In the genomic region with DNA sequence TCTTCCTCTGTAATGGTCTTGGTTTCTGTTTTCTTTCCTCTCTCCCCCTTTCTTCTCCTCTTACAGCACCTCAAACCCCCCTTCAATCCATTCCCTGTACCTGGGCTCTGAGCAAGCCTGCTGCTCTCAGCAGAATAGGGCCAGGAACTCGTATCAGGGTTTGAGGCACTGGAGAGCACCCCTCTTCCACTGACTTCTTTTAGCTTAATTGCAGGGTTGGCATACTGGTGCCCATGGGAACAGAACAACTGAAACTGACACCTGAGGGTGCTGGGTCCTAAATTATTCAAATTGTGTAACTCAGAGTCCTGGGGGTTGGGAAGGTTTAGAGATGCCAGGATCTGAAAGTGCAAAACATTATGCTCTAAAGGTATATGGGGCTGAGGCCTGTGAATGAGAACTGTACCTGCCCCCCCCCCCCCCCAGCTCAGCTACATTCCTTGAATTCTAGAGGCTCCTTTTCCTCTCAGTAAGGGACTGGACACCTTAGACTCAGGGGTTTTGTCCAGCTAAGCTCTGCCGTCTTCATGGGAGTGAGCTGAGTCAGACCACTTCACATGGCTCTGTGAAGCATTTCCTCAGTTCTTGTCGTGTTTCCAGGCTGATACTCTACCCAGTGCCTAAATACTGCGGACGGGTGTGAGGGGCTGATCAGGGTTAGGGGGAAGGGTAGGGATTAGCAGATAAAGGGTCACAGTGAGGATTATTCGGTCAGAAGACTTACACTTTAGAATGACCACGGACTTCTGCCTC, we compare ENCODE assay signal across 24 mouse cellular contexts. TPM values are rescaled to one million over a fixed set of nuclear protein-coding genes. Genes with fewer than 3 reads are reported as not detected.
DNase-seq lines count a peak whose midpoint lies in the region; ATAC-seq and TF ChIP-seq lines count a peak whose summit lies in the region.
"Had no signal": no experiment of that assay in that cellular context is flagged by ENCODE, and none has a peak within 500 bp of the region (broad histone marks: within the 10 kb centered on the region; RNA-seq: fewer than 3 reads in every experiment).

TSS of gene Chrna10 (minus strand) at position 250 of the 753 bp plus-strand sequence.

- H3K4me1 ChIP-seq in embryonic facial prominence, embryonic 14.5 days (ENCODE audit: control insufficient read depth, insufficient read depth, low read length), result no peaks in the 10 kb centered on the region
- H3K4me1 ChIP-seq in embryonic facial prominence, embryonic 10.5 days, result no peaks in the 10 kb centered on the region
- H3K4me1 ChIP-seq in hindbrain, embryonic 14.5 days (replicated peaks; ENCODE audit: control insufficient read depth, insufficient read depth, low read length), result no peaks in the 10 kb centered on the region
- no peaks in the 10 kb centered on the region for H3K4me1 ChIP-seq in hindbrain, postnatal 0 days (ENCODE audit: insufficient read depth, low read length)
- H3K4me1 ChIP-seq in lung, postnatal 0 days (ENCODE audit: insufficient read depth, low read depth, low read length), result no peaks in the 10 kb centered on the region
- no peaks in the 10 kb centered on the region for H3K4me1 ChIP-seq in lung, adult 2 months (ENCODE audit: control insufficient read depth, insufficient read depth, low read length)
- H3K4me1 ChIP-seq: forebrain, embryonic 10.5 days; hindbrain, embryonic 12.5 days; limb, embryonic 12.5 days had no signal

- H3K36me3 ChIP-seq in embryonic facial prominence, embryonic 14.5 days (ENCODE audit: control insufficient read depth, insufficient read depth, low read length), result peaks cover 38% of the 10 kb centered on the region
- H3K36me3 ChIP-seq in embryonic facial prominence, embryonic 10.5 days (replicated peaks), result peaks cover 39% of the 10 kb centered on the region
- H3K36me3 ChIP-seq in hindbrain, embryonic 14.5 days (replicated peaks; ENCODE audit: control insufficient read depth, insufficient read depth), result peaks cover 37% of the 10 kb centered on the region
- peaks cover 20% of the 10 kb centered on the region for H3K36me3 ChIP-seq in hindbrain, postnatal 0 days (ENCODE audit: insufficient read depth, low read length)
- H3K36me3 ChIP-seq in lung, postnatal 0 days (ENCODE audit: insufficient read depth, low read length), result peaks cover 25% of the 10 kb centered on the region
- H3K36me3 ChIP-seq in myocyte (ENCODE audit: control insufficient read depth, insufficient read depth), result peaks cover 24% of the 10 kb centered on the region

- H3K27me3 ChIP-seq in embryonic facial prominence, embryonic 14.5 days (replicated peaks; ENCODE audit: control insufficient read depth, insufficient read depth, low read length), result no peaks in the 10 kb centered on the region
- H3K27me3 ChIP-seq in embryonic facial prominence, embryonic 10.5 days (replicated peaks; ENCODE audit: low read depth, poor library complexity, severe bottlenecking), result no peaks in the 10 kb centered on the region
- H3K27me3 ChIP-seq in hindbrain, embryonic 14.5 days (ENCODE audit: control insufficient read depth, insufficient read depth, low read length), result no peaks in the 10 kb centered on the region
- H3K27me3 ChIP-seq in hindbrain, postnatal 0 days (ENCODE audit: insufficient read depth, low read length), result no peaks in the 10 kb centered on the region
- H3K27me3 ChIP-seq in lung, postnatal 0 days (replicated peaks; ENCODE audit: insufficient read depth, low read length), result no peaks in the 10 kb centered on the region
- peaks cover 8% of the 10 kb centered on the region for H3K27me3 ChIP-seq in myocyte (ENCODE audit: control insufficient read depth, insufficient read depth, insufficient read length)
- H3K27me3 ChIP-seq: hindbrain, embryonic 12.5 days; limb, embryonic 12.5 days had no signal

- H3K9me3 ChIP-seq in embryonic facial prominence, embryonic 14.5 days (ENCODE audit: control insufficient read depth, low read length), result no peaks in the 10 kb centered on the region
- no peaks in the 10 kb centered on the region for H3K9me3 ChIP-seq in embryonic facial prominence, embryonic 10.5 days
- no peaks in the 10 kb centered on the region for H3K9me3 ChIP-seq in hindbrain, embryonic 14.5 days (ENCODE audit: control insufficient read depth, low read length)
- no peaks in the 10 kb centered on the region for H3K9me3 ChIP-seq in hindbrain, postnatal 0 days (ENCODE audit: low read length)
- no peaks in the 10 kb centered on the region for H3K9me3 ChIP-seq in lung, postnatal 0 days (ENCODE audit: low read length)
- H3K9me3 ChIP-seq: forebrain, embryonic 10.5 days; hindbrain, embryonic 12.5 days; limb, embryonic 12.5 days; liver, embryonic 12.5 days had no signal

- no peak within 1 kb of the TSS for H3K4me3 ChIP-seq in embryonic facial prominence, embryonic 14.5 days (ENCODE audit: low read depth, low read length)
- H3K4me3 ChIP-seq in embryonic facial prominence, embryonic 10.5 days, result no peak within 1 kb of the TSS
- H3K4me3 ChIP-seq in hindbrain, embryonic 14.5 days (replicated peaks; ENCODE audit: low read length), result no peak within 1 kb of the TSS
- no peak within 1 kb of the TSS for H3K4me3 ChIP-seq in hindbrain, postnatal 0 days (ENCODE audit: low read length)
- H3K4me3 ChIP-seq in lung, postnatal 0 days (ENCODE audit: low read depth, low read length), result no peak within 1 kb of the TSS
- no peak within 1 kb of the TSS for H3K4me3 ChIP-seq in lung, adult 2 months (replicated peaks; ENCODE audit: extremely low read depth, low read depth, low read length)
- no peak within 1 kb of the TSS for H3K4me3 ChIP-seq in myocyte
- H3K4me3 ChIP-seq: forebrain, embryonic 10.5 days; hindbrain, embryonic 12.5 days; limb, embryonic 12.5 days; liver, embryonic 12.5 days had no signal

- H3ac ChIP-seq in myocyte (ENCODE audit: control insufficient read depth, insufficient read length), result no peak within 1 kb of the TSS

- TF ChIP-seq CTCF in hindbrain, postnatal 0 days (IDR thresholded peaks at IDR 0.05; ENCODE audit: low read depth), result no peak
- no peak for TF ChIP-seq CTCF in lung, postnatal 0 days (IDR thresholded peaks at IDR 0.05)
- TF ChIP-seq CTCF in lung, adult 2 months (IDR thresholded peaks at IDR 0.05; ENCODE audit: insufficient read depth, low read length), result no peak

- DNase-seq in embryonic facial prominence, embryonic 14.5 days (ENCODE audit: low spot score), result no peak
- DNase-seq in embryonic facial prominence, embryonic 10.5 days (ENCODE audit: low spot score), result no peak
- no peak for DNase-seq in hindbrain, embryonic 14.5 days (ENCODE audit: low spot score)
- no peak for DNase-seq in hindbrain, postnatal 0 days (ENCODE audit: low spot score)
- DNase-seq in lung, postnatal 0 days (ENCODE audit: low spot score), result peak; percentile 52
- DNase-seq in lung, adult 2 months, result no peak
- no peak for DNase-seq in urinary bladder, postnatal 4 days (ENCODE audit: low spot score in 2 of 2)
- DNase-seq: adrenal gland, postnatal 25 days; cerebellum, adult 9-10 months; heart, postnatal 10 days; kidney, adult 9 months; kidney, postnatal 25 days; lung, postnatal 10 days; thymus, adult 2 months; thymus, postnatal 4 days had no signal

- H3K9ac ChIP-seq in embryonic facial prominence, embryonic 14.5 days (ENCODE audit: low read depth, low read length), result no peak within 1 kb of the TSS
- no peak within 1 kb of the TSS for H3K9ac ChIP-seq in hindbrain, embryonic 14.5 days
- H3K9ac ChIP-seq in hindbrain, postnatal 0 days (replicated peaks; ENCODE audit: low read length), result no peak within 1 kb of the TSS
- no peak within 1 kb of the TSS for H3K9ac ChIP-seq in lung, postnatal 0 days (replicated peaks; ENCODE audit: low read depth)
- H3K9ac ChIP-seq: hindbrain, embryonic 12.5 days; limb, embryonic 12.5 days; liver, embryonic 12.5 days had no signal

- no peaks in the 10 kb centered on the region for H3K79me2 ChIP-seq in myocyte (ENCODE audit: control insufficient read depth, insufficient read depth)

- peak; percentile 54; the same call in 1 of the 2 replicates for ATAC-seq in embryonic facial prominence, embryonic 14.5 days (ENCODE audit: low read depth)
- ATAC-seq in hindbrain, embryonic 14.5 days (ENCODE audit: low FRiP score), result peak; percentile 27; the same call in 1 of the 2 replicates
- no peak for ATAC-seq in hindbrain, postnatal 0 days
- peak; percentile 87 for ATAC-seq in lung, postnatal 0 days
- ATAC-seq: forebrain, embryonic 16.5 days; inflammation-experienced regulatory T-cells, adult 6 months; liver, embryonic 12.5 days had no signal

- TF ChIP-seq POLR2A in lung, adult 2 months (IDR thresholded peaks at IDR 0.05; ENCODE audit: borderline replicate concordance, extremely low read depth, low read depth, low read length), result no peak
- TF ChIP-seq POLR2A in myocyte (IDR thresholded peaks at IDR 0.05; ENCODE audit: insufficient read length, low read depth), result no peak

- 46% methylated on average over 7 of the region's 7 CpGs for WGBS in embryonic facial prominence, embryonic 14.5 days
- WGBS in embryonic facial prominence, embryonic 10.5 days, result 50% methylated on average over 7 of the region's 7 CpGs
- 56% methylated on average over 7 of the region's 7 CpGs for WGBS in hindbrain, embryonic 14.5 days
- WGBS in hindbrain, postnatal 0 days, result 58% methylated on average over 7 of the region's 7 CpGs
- 29% methylated on average over 7 of the region's 7 CpGs for WGBS in lung, postnatal 0 days
- 39% methylated on average over 7 of the region's 7 CpGs for WGBS in lung, adult 2 months

- H3K4me2 ChIP-seq in embryonic facial prominence, embryonic 14.5 days (ENCODE audit: low read depth, low read length), result no peak within 1 kb of the TSS
- H3K4me2 ChIP-seq in hindbrain, embryonic 14.5 days (replicated peaks), result no peak within 1 kb of the TSS
- H3K4me2 ChIP-seq in hindbrain, postnatal 0 days (ENCODE audit: low read depth, low read length), result no peak within 1 kb of the TSS
- no peak within 1 kb of the TSS for H3K4me2 ChIP-seq in lung, postnatal 0 days (replicated peaks; ENCODE audit: low read depth, low read length)
- no peak within 1 kb of the TSS for H3K4me2 ChIP-seq in myocyte (ENCODE audit: low read depth)
- H3K4me2 ChIP-seq: hindbrain, embryonic 12.5 days; limb, embryonic 12.5 days; liver, embryonic 12.5 days had no signal

- TF ChIP-seq EP300 in lung, postnatal 0 days (IDR thresholded peaks at IDR 0.05), result no peak

- no peak within 1 kb of the TSS for H3K27ac ChIP-seq in embryonic facial prominence, embryonic 14.5 days (replicated peaks; ENCODE audit: low read depth, low read length)
- no peak within 1 kb of the TSS for H3K27ac ChIP-seq in embryonic facial prominence, embryonic 10.5 days (replicated peaks)
- H3K27ac ChIP-seq in hindbrain, embryonic 14.5 days, result no peak within 1 kb of the TSS
- H3K27ac ChIP-seq in hindbrain, postnatal 0 days, result no peak within 1 kb of the TSS
- no peak within 1 kb of the TSS for H3K27ac ChIP-seq in lung, postnatal 0 days (ENCODE audit: low read length)
- H3K27ac ChIP-seq: forebrain, embryonic 10.5 days; hindbrain, embryonic 12.5 days; limb, embryonic 12.5 days; liver, embryonic 12.5 days; stomach, postnatal 0 days had no signal

RNA-seq across cellular contexts. Expression of gene Chrna10, which starts in this region (rescaled TPM):
- 0.10 TPM in 1 of 2 replicates, not detected in the other for polyA plus RNA-seq in embryonic facial prominence, embryonic 14.5 days (2014; fragmentation: Nextera tagmentation; extraction: Ambion mirVana)
- not detected in 2 replicates for polyA plus RNA-seq in embryonic facial prominence, embryonic 10.5 days (2016; fragmentation: Nextera tagmentation; extraction: Ambion mirVana)
- 0.27 TPM in 1 of 2 replicates, not detected in the other for polyA plus RNA-seq in hindbrain, embryonic 14.5 days (2014; fragmentation: Nextera tagmentation; extraction: Ambion mirVana)
- not detected in 2 replicates for total RNA-seq in hindbrain, postnatal 0 days (2014; rRNA removed)
- polyA plus RNA-seq in hindbrain, postnatal 0 days (2015; fragmentation: Nextera tagmentation; extraction: Ambion mirVana), result 0.08 TPM in 1 of 2 replicates, not detected in the other
- polyA plus RNA-seq in lung, postnatal 0 days (2015; fragmentation: Nextera tagmentation; extraction: Ambion mirVana), result 0.36 and 1.1 TPM in 2 replicates
- polyA plus RNA-seq in lung, adult 2 months (2012; rRNA removed), result 1.6 and 1.9 TPM in 2 replicates
- polyA plus RNA-seq in myocyte (2012; fragmentation: generic; extraction: Trizol), result 0.04 TPM
- total RNA-seq: adrenal gland, postnatal 25 days; gastrocnemius, postnatal 4 days had no signal
- polyA plus RNA-seq: forebrain, embryonic 10.5 days; hindbrain, embryonic 12.5 days; inflammation-experienced regulatory T-cells, adult 6 months; limb, embryonic 12.5 days; liver, embryonic 12.5 days; stomach, postnatal 0 days had no signal

Comparison
In these comparisons a context has a peak if more than half of its experiments do, and no peak if none do; other contexts are left out.
1. Peak in ATAC-seq in embryonic facial prominence, embryonic 14.5 days; RNA of the gene not detected or under 1 TPM.
2. Peak in ATAC-seq in hindbrain, embryonic 14.5 days; RNA of the gene not detected or under 1 TPM.